Mouse (Mus musculus) CH12.LX (cell line): Measurements from ENCODE around the gene Jtb. TPM values are rescaled to one million over a fixed set of nuclear protein-coding genes. Genes with fewer than 3 reads are reported as not detected.

Source experiments
- DNase-seq: peaks from one replicate; pipeline ENCODE4 v3.0.0-alpha.2; 2013; ENCODE audit errors: extremely low read depth
- H3K27ac ChIP-seq: 2 replicates; pipeline ENCODE4 v1.5.1; 2012; ENCODE audit warnings: low read depth, mild to moderate bottlenecking, control low read depth, moderate library complexity; ENCODE audit not compliant: insufficient read depth
- H3K27me3 ChIP-seq: replicated peaks from 2 replicates; pipeline ENCODE3; 2012; ENCODE audit warnings: inconsistent platforms
- H3K36me3 ChIP-seq, 2 experiments: replicated peaks in 1 of 2; 2 replicates each; pipeline versions ENCODE3 to v1.6.1; 2012; ENCODE audit warnings: inconsistent platforms in 1 of 2, low read length in 1 of 2, mild to moderate bottlenecking in 1 of 2, mixed read lengths in 1 of 2, moderate library complexity in 1 of 2; ENCODE audit not compliant: control insufficient read depth in 1 of 2, insufficient read depth in 1 of 2
- H3K4me1 ChIP-seq, 2 experiments: 2 replicates each; pipeline ENCODE4 v1.6.1; 2012; ENCODE audit warnings: inconsistent platforms in 1 of 2, moderate library complexity in 1 of 2; ENCODE audit not compliant: insufficient read depth in 2 of 2, control insufficient read depth in 1 of 2
- H3K4me2 ChIP-seq: 2 replicates; pipeline ENCODE4 v1.6.1; 2012; ENCODE audit warnings: low read depth, mild to moderate bottlenecking, control low read depth; ENCODE audit not compliant: poor library complexity, insufficient read depth, severe bottlenecking
- H3K4me3 ChIP-seq, 3 experiments: fragments of 150-350 bp in 1 of 3; sonication (generic) in 1 of 3; replicated peaks in 1 of 3; 2 replicates each; pipeline versions ENCODE3 to v1.5.1; 2011 to 2012; ENCODE audit warnings: low read depth in 2 of 3, low read length in 2 of 3, mild to moderate bottlenecking in 2 of 3, moderate library complexity in 2 of 3, control low read depth in 1 of 3, improper control_type of control experiment in 1 of 3, inconsistent platforms in 1 of 3, mixed read lengths in 1 of 3; ENCODE audit not compliant: poor library complexity in 1 of 3
- H3K79me2 ChIP-seq: replicated peaks from 2 replicates; pipeline ENCODE4 v1.6.1; 2012; ENCODE audit warnings: mild to moderate bottlenecking, moderate library complexity; ENCODE audit not compliant: control insufficient read depth, poor library complexity, insufficient read depth, severe bottlenecking; ENCODE audit errors: extremely low read depth
- H3K9ac ChIP-seq: 2 replicates; pipeline ENCODE4 v1.6.1; 2012; ENCODE audit warnings: low read depth, mild to moderate bottlenecking, control low read depth, moderate library complexity; ENCODE audit not compliant: insufficient read depth
- H3K9me3 ChIP-seq: replicated peaks from 2 replicates; pipeline ENCODE3; 2012; ENCODE audit warnings: low read length, inconsistent platforms, mixed read lengths
- BHLHE40 ChIP-seq: IDR thresholded peaks from 2 replicates; pipeline ENCODE4 v1.6.1; 2011; ENCODE audit warnings: mild to moderate bottlenecking, low read depth, low read length, improper control_type of control experiment
- CHD1 ChIP-seq: IDR thresholded peaks from 2 replicates; pipeline ENCODE4 v1.6.1; 2012; ENCODE audit warnings: low read depth, low read length, improper control_type of control experiment, inconsistent platforms
- CHD2 ChIP-seq: IDR thresholded peaks from 2 replicates; pipeline ENCODE4 v1.6.1; 2011; ENCODE audit warnings: low read length, improper control_type of control experiment
- ELF1 ChIP-seq: IDR thresholded peaks from 2 replicates; pipeline ENCODE4 v1.6.1; 2014; ENCODE audit warnings: low read depth, mild to moderate bottlenecking, inconsistent platforms, low read length, improper control_type of control experiment
- EP300 ChIP-seq: IDR thresholded peaks from 2 replicates; pipeline ENCODE4 v1.6.1; 2011; ENCODE audit warnings: low read length, improper control_type of control experiment
- GABPA ChIP-seq: IDR thresholded peaks from 2 replicates; pipeline ENCODE4 v1.6.1; 2012; ENCODE audit warnings: low read depth, low read length, improper control_type of control experiment, inconsistent platforms; ENCODE audit not compliant: insufficient replicate concordance
- IRF4 ChIP-seq: IDR thresholded peaks from 2 replicates; pipeline ENCODE4 v1.6.1; 2014; ENCODE audit warnings: low read depth, mild to moderate bottlenecking, inconsistent platforms, low read length, improper control_type of control experiment
- JUND ChIP-seq: conservative IDR thresholded peaks from 2 replicates; pipeline ENCODE4 v1.6.1; 2011; ENCODE audit warnings: low read depth, low read length, improper control_type of control experiment
- KAT2A ChIP-seq: IDR thresholded peaks from 2 replicates; pipeline ENCODE4 v1.6.1; 2012; ENCODE audit warnings: low read length, improper control_type of control experiment, inconsistent platforms; ENCODE audit not compliant: insufficient replicate concordance
- MAFK ChIP-seq: IDR thresholded peaks from 2 replicates; pipeline ENCODE4 v1.6.1; 2011; ENCODE audit warnings: low read length, improper control_type of control experiment; ENCODE audit not compliant: insufficient replicate concordance
- MAX ChIP-seq: IDR thresholded peaks from 2 replicates; pipeline ENCODE4 v1.6.1; 2011; ENCODE audit warnings: low read length, improper control_type of control experiment
- MAZ ChIP-seq: IDR thresholded peaks from 2 replicates; pipeline ENCODE4 v1.6.1; 2012; ENCODE audit warnings: low read depth, mild to moderate bottlenecking, inconsistent platforms, low read length, improper control_type of control experiment, moderate library complexity
- MEF2A ChIP-seq: IDR thresholded peaks from 2 replicates; pipeline ENCODE4 v1.6.1; 2014; ENCODE audit warnings: low read depth, mild to moderate bottlenecking, inconsistent platforms, low read length, improper control_type of control experiment, borderline replicate concordance
- RAD21 ChIP-seq: IDR thresholded peaks from 2 replicates; pipeline ENCODE4 v1.6.1; 2011; ENCODE audit warnings: low read depth, mild to moderate bottlenecking, low read length, improper control_type of control experiment, moderate library complexity
- RCOR1 ChIP-seq: conservative IDR thresholded peaks from 2 replicates; pipeline ENCODE4 v1.6.1; 2012; ENCODE audit warnings: low read depth, mild to moderate bottlenecking, inconsistent platforms, low read length, improper control_type of control experiment
- SMC3 ChIP-seq: IDR thresholded peaks from 2 replicates; pipeline ENCODE4 v1.6.1; 2011; ENCODE audit warnings: low read depth, low read length, improper control_type of control experiment
- TBP ChIP-seq: conservative IDR thresholded peaks from 2 replicates; pipeline ENCODE4 v1.6.1; 2011; ENCODE audit warnings: low read depth, low read length, improper control_type of control experiment
- USF2 ChIP-seq: conservative IDR thresholded peaks from 2 replicates; pipeline ENCODE4 v1.6.1; 2011; ENCODE audit warnings: low read depth, low read length, improper control_type of control experiment
- ZMIZ1 ChIP-seq: IDR thresholded peaks from 2 replicates; pipeline ENCODE4 v1.6.1; 2012; ENCODE audit warnings: low read depth, mild to moderate bottlenecking, inconsistent platforms, low read length, improper control_type of control experiment
- dilution Hi-C: fragments of 300-500 bp; cut with MboI; formaldehyde crosslinking; loops from 2 replicates; pipeline ENCODE4 v1.14.3; 2020; ENCODE audit warnings: low sequenced_read_pairs; ENCODE audit not compliant: extremely low pct_unique_long_range_greater_than_20kb, extremely low pct_ligation_motif_present
- in situ Hi-C: fragments of 300-500 bp; cut with MboI; formaldehyde crosslinking; loops from 3 replicates; pipeline ENCODE4 v1.14.3; 2019; ENCODE audit warnings: low sequenced_read_pairs, low pct_ligation_motif_present, low pct_unique_long_range_greater_than_20kb, mixed read lengths
- polyA plus RNA-seq: library from polyadenylated mRNA; unstranded; fragments of >175 nt; gene quantifications from 2 replicates; pipeline ENCODE4 v1.2.1, GENCODE M21; 2012; ENCODE audit warnings: low read depth; ENCODE audit not compliant: insufficient read length
- total RNA-seq, 2 experiments: library from RNA; depleted of rRNA; stranded (reverse); fragments of 300-350 nt in 1 of 2; fragments of >200 nt in 1 of 2; gene quantifications; 2 replicates each; pipeline ENCODE4 v1.2.3; 2012 to 2014

The Jtb gene
- total and polyA plus RNA-seq, 3 experiments = 50.8 to 73.6 (median 54.2) TPM

DNA sequence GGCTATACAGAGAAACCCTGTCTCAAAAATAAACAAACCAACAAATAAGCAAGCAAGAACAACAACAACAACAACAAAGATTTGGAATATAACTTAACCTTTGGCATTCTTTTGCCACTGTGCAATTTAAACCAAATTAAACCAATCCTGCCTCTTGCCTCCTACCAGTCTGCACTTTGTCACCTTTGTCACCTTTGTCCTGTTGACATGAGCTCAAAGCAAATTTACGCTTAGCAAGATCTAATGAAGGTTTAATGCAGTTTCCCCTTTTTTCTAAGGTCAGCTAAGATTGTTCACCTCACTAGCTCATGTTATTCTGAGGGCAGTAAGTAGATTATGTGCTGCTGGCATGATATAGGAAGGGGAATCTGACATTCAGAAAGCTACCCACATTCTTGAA lies 33.8 kb upstream of the Jtb start:
- H3K27ac ChIP-seq = no peak overlapping the region
- H3K9me3 ChIP-seq = no peaks in the 10 kb centered on the region
- TF ChIP-seq MAFK (no peak), KAT2A (no peak), TBP (no peak), GABPA (no peak), SMC3 (no peak), IRF4 (no peak), MAZ (no peak), RCOR1 (no peak), CHD2 (no peak), EP300 (no peak), RAD21 (no peak), CHD1 (no peak), ELF1 (no peak)
- H3K9ac ChIP-seq = no peak overlapping the region
- H3K4me3 ChIP-seq = no peak overlapping the region
- dilution Hi-C loops = no loop called here
- no peaks in the 10 kb centered on the region for H3K27me3 ChIP-seq
- no peak for DNase-seq
- H3K4me1 ChIP-seq = peaks cover 0 to 2% of the 10 kb centered on the region in 2 experiments; a peak in 2 of 4 replicates
- in situ Hi-C loops = no loop called here
- H3K79me2 ChIP-seq = no peaks in the 10 kb centered on the region
- no peak overlapping the region for H3K4me2 ChIP-seq
- no peaks in the 10 kb centered on the region for H3K36me3 ChIP-seq

DNA sequence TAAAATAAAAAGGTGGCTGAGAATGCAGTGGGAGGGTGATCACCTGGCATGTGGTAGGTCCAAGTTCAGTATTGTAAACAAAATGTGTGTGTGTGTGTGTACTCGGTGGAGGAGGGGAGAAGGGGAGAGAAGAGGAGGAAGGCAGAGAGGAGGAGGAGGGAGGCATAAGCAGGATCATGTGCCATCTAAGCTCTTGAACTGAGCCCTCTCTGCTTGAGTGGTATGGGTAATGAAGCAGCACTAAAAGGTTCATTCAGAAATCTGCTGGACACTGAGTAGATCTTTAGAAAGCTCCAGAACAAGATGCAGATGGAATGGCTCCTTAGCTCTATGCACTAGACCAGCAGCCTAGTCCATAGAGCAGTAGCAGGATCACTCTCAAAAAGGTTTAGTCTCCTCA lies 28.5 kb upstream of the Jtb start:
- no peak for DNase-seq
- dilution Hi-C loops = no loop called here

More for the DNA sequence above, 28.5 kb upstream of the Jtb start:
- no peak overlapping the region for H3K4me2 ChIP-seq
- peaks cover 7 to 22% of the 10 kb centered on the region in 2 experiments for H3K36me3 ChIP-seq
- in situ Hi-C loops = no loop called here
- H3K9me3 ChIP-seq = no peaks in the 10 kb centered on the region
- peaks cover 5 to 10% of the 10 kb centered on the region in 2 experiments for H3K4me1 ChIP-seq
- TF ChIP-seq CHD2 (no peak), USF2 (no peak), JUND (no peak), MAX (no peak), BHLHE40 (no peak), ELF1 (no peak), TBP (no peak), MEF2A (no peak), IRF4 (no peak), ZMIZ1 (no peak)
- H3K27ac ChIP-seq = no peak overlapping the region
- no peak overlapping the region for H3K4me3 ChIP-seq
- H3K9ac ChIP-seq = no peak overlapping the region
- H3K27me3 ChIP-seq = no peaks in the 10 kb centered on the region
- no peaks in the 10 kb centered on the region for H3K79me2 ChIP-seq
